Mouse (Mus musculus): ENCODE results near the gene Stxbp3. TPM values are rescaled to one million over a fixed set of nuclear protein-coding genes. Genes with fewer than 3 reads are reported as not detected.
A peak's percentile ranks its signal among the peaks of the same experiment; 100 is the strongest.

The Stxbp3 gene
- polyA plus RNA-seq, 1 experiment from 2014 or later, result 35.3 TPM

DNA sequence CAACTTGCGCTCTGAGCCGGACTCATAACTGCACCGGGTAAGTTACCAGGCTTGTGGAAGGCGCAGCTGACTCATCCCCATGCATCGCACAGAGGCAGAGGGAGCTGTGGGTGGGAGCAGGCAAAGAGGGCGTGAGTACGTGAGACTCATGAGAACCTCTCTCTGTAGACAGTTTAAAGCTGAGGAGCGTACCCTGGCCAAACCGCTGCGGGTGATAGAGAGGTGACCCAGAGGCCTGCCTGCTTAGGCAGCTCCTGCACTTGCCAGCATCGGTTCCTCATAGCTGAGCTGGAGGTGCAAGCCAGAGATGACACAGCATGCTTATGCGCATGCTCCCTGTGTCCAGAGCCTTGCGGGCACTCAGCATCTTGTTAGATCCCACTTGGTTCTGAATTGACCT is 68.1 kb downstream of the Stxbp3 start:
- H3K9me3 ChIP-seq (ENCODE audit: control insufficient read depth, low read length), result no peaks in the 10 kb centered on the region

DNA sequence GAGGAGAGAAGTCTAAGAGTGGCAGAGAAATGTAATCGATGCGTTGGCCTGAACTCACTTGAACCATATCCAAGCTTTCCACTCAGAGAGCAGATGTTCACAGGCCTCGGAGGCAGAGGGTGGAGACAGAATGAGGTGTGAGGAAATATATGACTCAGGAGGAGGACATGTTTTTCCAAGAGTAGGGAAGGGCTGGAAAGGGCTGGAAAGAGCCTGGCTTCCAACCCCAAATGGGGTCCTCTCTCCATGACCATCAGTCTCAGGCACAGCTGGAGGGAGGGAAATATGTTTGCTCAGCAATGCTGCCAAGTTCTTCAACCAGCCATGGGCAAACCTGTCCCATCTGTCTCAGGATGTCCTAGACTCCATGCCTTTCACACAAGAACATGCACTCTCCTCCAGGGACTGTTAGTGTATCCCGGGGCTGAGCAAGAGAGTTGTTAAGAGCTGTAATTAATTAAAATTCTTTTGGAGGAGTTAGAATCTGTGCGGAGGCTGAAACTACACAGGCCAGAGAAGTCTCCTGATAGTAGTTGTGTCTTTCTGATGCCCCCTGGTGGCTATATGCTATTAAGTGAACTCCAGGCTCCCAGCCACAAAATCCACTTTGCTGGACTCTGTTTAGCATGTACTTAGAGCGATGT is 69.5 kb downstream of the Stxbp3 start:
- Histone ChIP-seq H3K27ac (replicated peaks; ENCODE audit: low read depth, low read length) (peak overlapping the region; percentile 88), H3K36me3 (ENCODE audit: control insufficient read depth, insufficient read depth, low read length) (no peaks in the 10 kb centered on the region), H3K4me1 (ENCODE audit: control insufficient read depth, insufficient read depth, low read length) (peaks cover 11% of the 10 kb centered on the region), H3K9me3 (ENCODE audit: control insufficient read depth, low read length) (no peaks in the 10 kb centered on the region), H3K9ac (ENCODE audit: low read depth, low read length) (no peak overlapping the region; the same call in 1 of the 2 replicates), H3K27me3 (replicated peaks; ENCODE audit: control insufficient read depth, insufficient read depth, low read length) (no peaks in the 10 kb centered on the region), H3K4me2 (ENCODE audit: low read depth, low read length) (no peak overlapping the region), H3K4me3 (ENCODE audit: low read depth, low read length) (no peak overlapping the region)
- DNase-seq (ENCODE audit: low spot score) (peak; percentile 94), ATAC-seq (ENCODE audit: low read depth) (peak; percentile 86)
- WGBS, result 16% methylated on average over 6 of the region's 6 CpGs

More for the DNA sequence above, 68.1 kb downstream of the Stxbp3 start:
- ATAC-seq (ENCODE audit: low read depth) (no peak), DNase-seq (ENCODE audit: low spot score) (no peak)
- Histone ChIP-seq H3K4me1 (ENCODE audit: control insufficient read depth, insufficient read depth, low read length) (peaks cover 11% of the 10 kb centered on the region), H3K4me3 (ENCODE audit: low read depth, low read length) (no peak overlapping the region), H3K9ac (ENCODE audit: low read depth, low read length) (no peak overlapping the region), H3K27me3 (replicated peaks; ENCODE audit: control insufficient read depth, insufficient read depth, low read length) (no peaks in the 10 kb centered on the region), H3K36me3 (ENCODE audit: control insufficient read depth, insufficient read depth, low read length) (no peaks in the 10 kb centered on the region), H3K27ac (replicated peaks; ENCODE audit: low read depth, low read length) (no peak overlapping the region), H3K4me2 (ENCODE audit: low read depth, low read length) (no peak overlapping the region)
- 85% methylated on average over 13 of the region's 13 CpGs for WGBS

DNA sequence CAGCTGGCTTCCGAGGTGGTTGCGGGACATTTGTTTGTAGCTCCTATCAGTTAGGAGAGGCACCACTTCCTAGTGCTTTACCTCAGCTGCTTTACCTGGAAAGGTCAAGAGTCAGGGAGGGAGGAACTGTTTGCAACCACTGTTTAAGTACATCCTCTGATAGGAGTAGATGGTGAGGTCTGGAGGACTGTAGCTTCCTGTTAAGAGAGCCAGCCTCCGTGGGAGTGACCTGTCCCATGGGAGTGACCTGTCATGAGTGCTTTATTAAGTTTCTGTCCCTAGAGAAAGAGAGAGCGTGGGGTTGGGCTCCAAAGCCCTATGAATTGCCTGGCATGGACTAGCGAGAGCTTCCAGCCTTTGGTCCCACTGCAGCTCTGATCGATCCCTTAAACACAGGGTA is 70.8 kb downstream of the Stxbp3 start:
- H3K36me3 ChIP-seq (ENCODE audit: control insufficient read depth, insufficient read depth, low read length), result no peaks in the 10 kb centered on the region
- H3K4me2 ChIP-seq (ENCODE audit: low read depth, low read length), result no peak overlapping the region
- no peak for ATAC-seq (ENCODE audit: low read depth)
- no peak overlapping the region for H3K27ac ChIP-seq (replicated peaks; ENCODE audit: low read depth, low read length)
- no peaks in the 10 kb centered on the region for H3K9me3 ChIP-seq (ENCODE audit: control insufficient read depth, low read length)
- H3K9ac ChIP-seq (ENCODE audit: low read depth, low read length), result no peak overlapping the region
- no peak for DNase-seq (ENCODE audit: low spot score)
- 80% methylated on average over 6 of the region's 6 CpGs for WGBS
- H3K27me3 ChIP-seq (replicated peaks; ENCODE audit: control insufficient read depth, insufficient read depth, low read length), result no peaks in the 10 kb centered on the region
- peaks cover 11% of the 10 kb centered on the region for H3K4me1 ChIP-seq (ENCODE audit: control insufficient read depth, insufficient read depth, low read length)
- H3K4me3 ChIP-seq (ENCODE audit: low read depth, low read length), result no peak overlapping the region

DNA sequence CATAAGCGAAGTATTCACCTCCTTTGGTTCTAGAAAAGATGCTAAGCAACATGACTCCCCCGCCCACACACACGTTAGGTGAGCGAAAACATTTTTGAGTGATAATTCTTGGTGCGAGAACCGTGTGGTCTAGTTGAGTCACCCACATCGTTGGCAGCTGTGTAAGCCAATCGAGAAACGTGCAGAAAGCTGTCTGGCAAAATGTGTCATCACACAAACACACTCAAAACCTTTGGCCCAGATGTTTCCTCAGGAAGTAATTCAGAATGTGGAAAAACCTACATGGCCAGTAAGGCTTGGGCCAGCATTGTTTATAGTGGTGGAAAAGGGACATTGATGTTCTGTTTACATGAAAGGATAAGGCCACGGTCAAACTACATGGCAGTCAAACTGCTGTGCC is 72.9 kb downstream of the Stxbp3 start:
- H3K4me3 ChIP-seq (ENCODE audit: low read depth, low read length), result no peak overlapping the region
- no peak for DNase-seq (ENCODE audit: low spot score)
- no peaks in the 10 kb centered on the region for H3K36me3 ChIP-seq (ENCODE audit: control insufficient read depth, insufficient read depth, low read length)
- no peaks in the 10 kb centered on the region for H3K9me3 ChIP-seq (ENCODE audit: control insufficient read depth, low read length)
- H3K27ac ChIP-seq (replicated peaks; ENCODE audit: low read depth, low read length), result no peak overlapping the region
- 72% methylated on average over 10 of the region's 10 CpGs for WGBS
- peaks cover 11% of the 10 kb centered on the region for H3K4me1 ChIP-seq (ENCODE audit: control insufficient read depth, insufficient read depth, low read length)
- H3K9ac ChIP-seq (ENCODE audit: low read depth, low read length), result no peak overlapping the region
- no peaks in the 10 kb centered on the region for H3K27me3 ChIP-seq (replicated peaks; ENCODE audit: control insufficient read depth, insufficient read depth, low read length)
- ATAC-seq (ENCODE audit: low read depth), result no peak
- H3K4me2 ChIP-seq (ENCODE audit: low read depth, low read length), result no peak overlapping the region

DNA sequence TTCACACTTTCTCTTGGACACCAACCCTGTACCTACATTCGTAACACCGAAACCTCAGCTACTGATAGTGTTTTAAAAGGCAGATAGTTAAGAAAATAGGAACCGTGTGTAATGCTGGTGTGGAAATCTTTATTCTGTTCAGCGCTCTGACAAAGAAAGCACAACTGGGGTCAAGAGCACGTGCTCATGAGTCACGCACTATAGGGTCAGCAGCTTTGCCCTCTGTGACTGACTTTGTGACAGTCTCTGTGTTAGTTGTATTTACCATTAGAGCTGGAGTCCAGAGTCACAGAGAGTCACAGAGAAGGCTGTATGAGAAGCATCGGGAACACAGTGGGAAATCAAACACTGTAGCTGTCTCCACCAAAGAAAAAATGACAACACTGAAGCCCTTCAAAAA is 73.4 kb downstream of the Stxbp3 start:
- H3K9me3 ChIP-seq (ENCODE audit: control insufficient read depth, low read length), result no peaks in the 10 kb centered on the region
- no peak overlapping the region for H3K27ac ChIP-seq (replicated peaks; ENCODE audit: low read depth, low read length)
- H3K36me3 ChIP-seq (ENCODE audit: control insufficient read depth, insufficient read depth, low read length), result no peaks in the 10 kb centered on the region
- peaks cover 11% of the 10 kb centered on the region for H3K4me1 ChIP-seq (ENCODE audit: control insufficient read depth, insufficient read depth, low read length)
- 80% methylated on average over 7 of the region's 7 CpGs for WGBS
- DNase-seq (ENCODE audit: low spot score), result no peak
- no peak for ATAC-seq (ENCODE audit: low read depth)
- H3K27me3 ChIP-seq (replicated peaks; ENCODE audit: control insufficient read depth, insufficient read depth, low read length), result no peaks in the 10 kb centered on the region
- no peak overlapping the region for H3K4me2 ChIP-seq (ENCODE audit: low read depth, low read length)
- no peak overlapping the region for H3K9ac ChIP-seq (ENCODE audit: low read depth, low read length)
- H3K4me3 ChIP-seq (ENCODE audit: low read depth, low read length), result no peak overlapping the region

DNA sequence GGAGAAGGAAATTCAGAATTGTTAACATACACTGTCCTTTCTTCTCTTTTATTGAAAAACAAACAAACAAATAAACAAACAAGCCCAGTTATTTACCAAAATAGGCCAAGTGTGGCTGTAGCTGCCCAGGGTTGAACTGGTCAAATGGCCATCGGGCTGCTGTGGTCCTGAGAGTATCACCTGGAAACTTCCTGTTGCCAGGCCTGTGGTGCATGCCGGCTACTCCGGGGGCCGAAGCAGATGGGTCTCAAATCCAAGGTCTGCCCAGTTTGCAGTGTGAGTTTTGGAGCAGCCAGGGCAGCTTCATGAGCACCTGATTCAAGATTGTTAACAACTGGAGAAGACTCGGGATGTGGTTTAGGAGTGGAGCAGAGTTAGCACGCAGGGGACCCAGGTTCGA is 74.8 kb downstream of the Stxbp3 start:
- no peak for ATAC-seq (ENCODE audit: low read depth)
- H3K27ac ChIP-seq (replicated peaks; ENCODE audit: low read depth, low read length), result no peak overlapping the region
- no peaks in the 10 kb centered on the region for H3K27me3 ChIP-seq (replicated peaks; ENCODE audit: control insufficient read depth, insufficient read depth, low read length)
- 83% methylated on average over 7 of the region's 7 CpGs for WGBS
- H3K9me3 ChIP-seq (ENCODE audit: control insufficient read depth, low read length), result no peaks in the 10 kb centered on the region
- H3K4me2 ChIP-seq (ENCODE audit: low read depth, low read length), result no peak overlapping the region
- H3K36me3 ChIP-seq (ENCODE audit: control insufficient read depth, insufficient read depth, low read length), result no peaks in the 10 kb centered on the region
- H3K4me3 ChIP-seq (ENCODE audit: low read depth, low read length), result no peak overlapping the region
- no peak overlapping the region for H3K9ac ChIP-seq (ENCODE audit: low read depth, low read length)
- DNase-seq (ENCODE audit: low spot score), result no peak
- H3K4me1 ChIP-seq (ENCODE audit: control insufficient read depth, insufficient read depth, low read length), result peaks cover 5% of the 10 kb centered on the region

DNA sequence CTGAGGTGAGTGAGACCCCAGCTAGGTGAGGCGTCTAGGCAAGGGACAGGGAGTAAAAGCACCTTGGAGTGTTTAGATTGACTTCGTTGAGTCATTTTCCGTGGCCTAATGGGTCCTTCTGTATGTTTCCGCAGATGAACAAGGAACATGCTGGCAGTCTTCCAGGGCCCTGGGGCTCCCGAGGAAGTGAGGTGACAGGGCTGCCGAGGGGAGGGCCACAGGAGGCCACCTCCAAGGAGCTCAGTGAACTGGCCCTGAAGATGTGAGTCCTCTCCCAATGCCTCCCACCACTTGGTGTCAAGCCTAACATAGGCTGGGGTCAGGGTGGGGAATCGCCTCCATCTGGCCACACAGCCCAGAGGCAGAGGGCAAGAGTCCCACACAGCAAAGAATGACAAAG is 75.3 kb downstream of the Stxbp3 start:
- 39% methylated on average over 7 of the region's 7 CpGs for WGBS
- Histone ChIP-seq H3K9me3 (ENCODE audit: control insufficient read depth, low read length) (no peaks in the 10 kb centered on the region), H3K4me1 (ENCODE audit: control insufficient read depth, insufficient read depth, low read length) (peaks cover 5% of the 10 kb centered on the region; the same call in 1 of the 2 replicates), H3K4me2 (ENCODE audit: low read depth, low read length) (no peak overlapping the region), H3K27me3 (replicated peaks; ENCODE audit: control insufficient read depth, insufficient read depth, low read length) (no peaks in the 10 kb centered on the region), H3K9ac (ENCODE audit: low read depth, low read length) (no peak overlapping the region), H3K4me3 (ENCODE audit: low read depth, low read length) (no peak overlapping the region), H3K27ac (replicated peaks; ENCODE audit: low read depth, low read length) (no peak overlapping the region), H3K36me3 (ENCODE audit: control insufficient read depth, insufficient read depth, low read length) (no peaks in the 10 kb centered on the region)
- no peak for DNase-seq (ENCODE audit: low spot score)
- no peak for ATAC-seq (ENCODE audit: low read depth)

DNA sequence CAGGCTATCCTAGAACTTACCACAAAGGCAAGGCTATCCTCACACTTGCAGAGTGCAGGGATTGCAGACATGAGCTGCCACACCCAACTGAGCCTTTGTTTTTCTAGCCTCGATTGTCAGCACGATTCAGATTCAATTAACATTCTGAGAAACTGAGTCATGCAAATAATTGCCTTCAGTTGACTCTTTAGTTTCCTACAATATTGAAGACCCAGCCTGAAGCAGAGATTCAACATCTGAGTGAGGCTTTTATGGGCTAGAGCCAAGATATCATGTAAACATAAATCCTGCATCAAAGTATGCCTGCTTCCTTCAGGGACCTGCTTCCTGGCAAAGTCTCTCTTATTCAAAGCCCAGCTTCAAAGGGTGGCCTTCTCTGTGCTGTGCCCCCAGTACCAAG is 76.6 kb downstream of the Stxbp3 start:
- H3K4me2 ChIP-seq (ENCODE audit: low read depth, low read length), result no peak overlapping the region
- peaks cover 8% of the 10 kb centered on the region; the same call in 1 of the 2 replicates for H3K4me1 ChIP-seq (ENCODE audit: control insufficient read depth, insufficient read depth, low read length)
- 54% methylated on average over 2 of the region's 2 CpGs for WGBS
- ATAC-seq (ENCODE audit: low read depth), result no peak
- DNase-seq (ENCODE audit: low spot score), result no peak
- no peak overlapping the region for H3K9ac ChIP-seq (ENCODE audit: low read depth, low read length)
- H3K27me3 ChIP-seq (replicated peaks; ENCODE audit: control insufficient read depth, insufficient read depth, low read length), result no peaks in the 10 kb centered on the region
- no peaks in the 10 kb centered on the region for H3K9me3 ChIP-seq (ENCODE audit: control insufficient read depth, low read length)
- no peak overlapping the region for H3K27ac ChIP-seq (replicated peaks; ENCODE audit: low read depth, low read length)
- no peak overlapping the region for H3K4me3 ChIP-seq (ENCODE audit: low read depth, low read length)
- no peaks in the 10 kb centered on the region for H3K36me3 ChIP-seq (ENCODE audit: control insufficient read depth, insufficient read depth, low read length)

DNA sequence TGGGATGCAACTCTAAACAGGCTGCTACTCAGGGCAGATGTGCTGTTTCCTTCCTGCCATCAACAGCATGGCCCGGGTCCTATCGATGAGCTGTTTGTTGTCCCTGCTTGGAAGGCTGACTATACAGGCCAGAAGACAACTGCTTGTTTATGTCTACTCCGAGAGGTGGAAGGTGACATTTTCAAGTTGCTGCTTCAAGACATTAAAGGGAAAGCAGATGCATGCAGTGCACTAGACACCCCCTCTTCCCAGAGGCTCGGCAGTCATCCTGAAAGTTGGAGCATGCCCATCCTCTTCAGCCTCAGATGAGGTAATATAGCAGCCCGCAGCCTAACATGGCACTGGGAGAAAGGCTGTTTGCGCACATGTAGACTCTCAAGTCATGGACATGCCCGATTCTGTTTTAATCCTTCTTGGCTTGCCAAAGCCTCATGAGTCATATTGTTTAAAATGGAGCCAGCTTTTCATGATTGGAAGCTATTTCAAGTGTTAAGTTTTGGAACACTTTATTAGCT is 77.7 kb downstream of the Stxbp3 start:
- no peak overlapping the region for H3K4me3 ChIP-seq (ENCODE audit: low read depth, low read length)
- 72% methylated on average over 7 of the region's 7 CpGs for WGBS
- no peaks in the 10 kb centered on the region for H3K9me3 ChIP-seq (ENCODE audit: control insufficient read depth, low read length)
- no peaks in the 10 kb centered on the region for H3K36me3 ChIP-seq (ENCODE audit: control insufficient read depth, insufficient read depth, low read length)
- H3K27ac ChIP-seq (replicated peaks; ENCODE audit: low read depth, low read length), result no peak overlapping the region
- no peak overlapping the region for H3K4me2 ChIP-seq (ENCODE audit: low read depth, low read length)
- no peak overlapping the region for H3K9ac ChIP-seq (ENCODE audit: low read depth, low read length)
- ATAC-seq (ENCODE audit: low read depth), result peak; percentile 56; the same call in 1 of the 2 replicates
- DNase-seq (ENCODE audit: low spot score), result peak; percentile 68
- peaks cover 8% of the 10 kb centered on the region; the same call in 1 of the 2 replicates for H3K4me1 ChIP-seq (ENCODE audit: control insufficient read depth, insufficient read depth, low read length)
- no peaks in the 10 kb centered on the region for H3K27me3 ChIP-seq (replicated peaks; ENCODE audit: control insufficient read depth, insufficient read depth, low read length)

Data from embryonic facial prominence, embryonic 14.5 days (tissue).